Mouse (Mus musculus): ENCODE data around the gene Fhl2. TPM values are rescaled to one million over a fixed set of nuclear protein-coding genes. Genes with fewer than 3 reads are reported as not detected.
"Not testable (repeated sequence)": the region's sequence is repeated elsewhere in the genome, so short reads cannot be mapped to it uniquely, and the experiment has no call there.

The Fhl2 gene
- total RNA-seq, 4 experiments from 2014 or later, result 51.8 to 54.6 (median 52.9) TPM

DNA sequence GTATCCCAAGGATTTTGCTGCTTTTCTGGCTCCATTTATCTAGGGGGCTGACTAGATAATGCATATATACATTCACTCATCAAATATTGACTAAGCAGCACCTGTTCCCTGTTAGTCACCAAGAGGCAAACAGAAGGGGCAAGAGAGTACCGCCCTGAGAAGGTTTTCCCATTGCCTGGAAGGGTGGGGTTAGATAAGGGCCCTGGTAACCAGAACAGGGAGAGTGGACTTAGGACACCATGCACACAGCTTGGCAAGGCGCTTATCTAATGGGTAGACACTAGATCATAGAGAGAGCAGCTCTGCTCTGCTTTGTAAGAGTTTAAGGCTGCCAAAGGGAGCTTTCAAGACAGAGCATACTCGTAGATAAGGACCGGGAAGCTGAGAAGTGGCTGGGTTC lies 44.2 kb downstream of the Fhl2 start:
- no peak for DNase-seq (ENCODE audit: low spot score in 2 of 2)

DNA sequence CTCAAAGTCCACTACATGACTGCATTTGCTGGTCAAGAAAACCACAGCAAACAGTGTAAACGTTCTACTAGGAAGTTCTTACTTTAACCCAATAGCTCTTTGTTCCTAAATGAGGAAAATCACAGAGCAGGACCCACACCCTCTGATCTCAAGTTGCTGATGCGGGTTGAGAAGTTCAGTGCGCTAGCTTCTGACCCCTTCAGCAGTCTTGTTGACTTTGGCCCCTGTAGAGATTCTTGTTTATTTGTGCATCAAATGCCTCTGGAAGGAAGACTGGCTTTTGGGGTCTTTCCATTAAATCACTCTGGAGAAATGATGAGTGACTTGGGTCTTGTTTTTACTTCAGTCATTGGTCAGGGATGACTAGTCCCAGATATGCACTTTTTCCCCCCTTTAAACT lies 46.6 kb downstream of the Fhl2 start:
- no peak for DNase-seq (ENCODE audit: low spot score in 2 of 2)

DNA sequence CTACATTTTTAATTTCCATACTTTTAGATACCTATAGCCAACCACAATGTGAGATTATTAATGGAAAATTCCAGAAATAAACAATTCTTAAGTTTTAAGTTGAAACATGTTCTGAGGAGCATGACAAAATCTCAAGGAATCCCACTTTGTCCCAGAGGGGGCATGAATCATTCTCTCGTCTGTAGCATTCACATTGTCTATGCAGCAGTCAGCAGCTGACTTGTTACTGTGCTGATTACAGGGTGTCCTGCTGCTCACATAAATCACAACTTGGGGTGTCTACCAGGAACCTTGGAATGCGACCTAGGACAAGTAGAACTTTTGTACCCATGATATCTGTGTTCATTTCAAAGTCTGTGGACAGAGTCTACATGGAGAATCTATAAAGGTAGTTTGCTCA lies 49.3 kb downstream of the Fhl2 start:
- DNase-seq (ENCODE audit: low spot score in 2 of 2), result no peak

DNA sequence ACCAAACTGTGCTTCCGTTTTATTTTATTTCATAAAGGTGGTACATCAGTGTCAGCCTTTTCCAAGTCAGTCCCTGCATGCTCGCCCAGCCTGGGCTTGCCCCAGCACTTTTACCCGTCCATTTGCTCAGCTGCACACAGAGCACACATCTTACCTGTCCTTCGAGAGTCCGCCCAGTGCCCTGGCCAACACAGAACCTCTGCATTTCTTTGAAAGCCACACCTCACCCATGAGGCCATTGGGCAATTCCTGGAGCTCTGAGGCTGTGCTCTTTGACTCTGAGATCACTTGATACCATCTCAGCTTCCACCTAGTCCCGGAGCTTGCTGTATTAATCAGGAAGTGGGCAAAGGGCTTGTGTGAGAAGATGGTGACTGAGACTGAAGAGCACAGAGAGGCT lies 51.4 kb downstream of the Fhl2 start:
- DNase-seq (ENCODE audit: low spot score in 2 of 2), result no peak

DNA sequence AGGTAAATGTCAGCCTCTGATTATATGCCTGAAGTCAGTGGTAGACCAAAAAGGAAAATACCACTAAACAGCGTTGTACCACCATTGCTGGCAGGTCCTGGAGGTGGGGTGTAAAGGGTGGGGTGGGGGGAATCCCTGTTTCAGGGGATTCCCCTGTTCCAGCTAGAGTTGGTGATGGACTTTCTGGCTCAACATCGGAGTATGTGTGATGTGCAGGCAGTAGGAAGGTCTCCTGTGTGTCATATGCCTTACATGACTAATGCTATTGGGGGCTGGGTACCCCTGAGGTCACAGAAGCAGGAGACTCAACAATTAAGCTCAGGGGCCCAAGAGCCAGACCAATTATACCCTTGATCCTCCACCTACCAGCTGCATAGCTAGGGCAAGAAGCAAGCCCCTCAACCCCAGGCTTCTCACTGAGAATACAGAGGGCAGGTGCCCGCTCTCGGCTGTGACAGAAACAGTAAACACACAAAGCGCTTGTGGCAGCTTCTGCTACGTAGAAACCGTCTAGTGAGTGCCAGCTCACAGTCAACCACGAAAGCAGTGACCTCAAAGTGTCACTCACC lies 52.4 kb downstream of the Fhl2 start:
- DNase-seq (ENCODE audit: low spot score in 2 of 2), result no peak

DNA sequence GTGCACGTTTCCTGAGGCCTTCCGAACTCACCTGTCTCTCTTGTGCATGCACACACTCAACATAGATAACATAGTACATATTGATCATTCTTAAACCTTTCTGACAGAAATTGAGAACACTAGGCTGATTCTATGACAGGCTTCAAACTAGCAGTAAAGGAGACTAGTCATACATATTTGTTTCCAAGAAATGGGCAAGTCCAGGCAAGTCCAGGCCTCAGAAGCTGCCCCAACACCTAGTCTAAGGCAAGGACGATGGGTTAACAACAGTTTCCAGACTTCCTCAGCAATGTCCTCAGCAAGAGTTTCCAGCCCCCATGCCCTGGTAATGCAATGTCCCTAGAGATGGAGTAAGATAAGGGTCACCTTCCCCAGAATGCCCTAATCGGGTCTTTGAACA lies 53.0 kb downstream of the Fhl2 start:
- DNase-seq (ENCODE audit: low spot score in 2 of 2), result no peak

DNA sequence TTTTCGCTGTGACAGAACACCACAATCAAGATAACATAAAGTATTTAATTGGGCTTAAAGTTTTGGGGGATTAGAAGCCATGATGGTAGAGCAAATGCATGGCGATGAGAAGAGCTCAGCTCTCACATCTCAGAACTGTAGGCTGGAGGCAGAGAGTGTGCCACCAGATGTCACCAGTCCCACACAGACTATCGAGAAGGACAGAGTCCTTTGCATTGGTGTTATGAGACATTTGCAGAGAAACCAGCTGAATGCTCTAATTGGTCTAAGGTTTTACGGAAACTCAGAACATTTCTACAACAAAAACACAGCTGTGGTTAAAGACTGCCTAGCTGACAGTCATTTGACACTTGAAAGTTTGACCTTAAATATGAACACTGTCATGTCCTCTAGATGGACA lies 53.5 kb downstream of the Fhl2 start:
- DNase-seq (ENCODE audit: low spot score in 2 of 2), result no peak

DNA sequence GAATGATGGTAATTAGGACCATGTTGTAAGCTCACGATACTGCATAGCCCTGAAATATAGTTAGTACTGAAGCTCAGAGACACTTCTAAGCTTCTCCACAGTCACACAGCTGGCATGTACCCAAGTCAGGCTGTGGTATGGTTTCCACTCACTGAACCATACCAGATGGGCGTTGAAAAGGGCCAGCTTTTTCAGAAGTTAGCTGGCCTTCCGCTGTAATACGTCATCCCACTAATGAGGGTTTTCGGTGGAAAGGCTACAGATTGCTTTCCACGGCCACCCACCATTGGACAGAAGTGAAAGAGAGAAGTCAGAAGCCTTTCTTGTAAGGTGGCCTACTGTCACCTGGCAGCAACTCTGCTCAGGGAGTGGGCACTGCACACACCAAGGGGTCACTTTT lies 53.9 kb downstream of the Fhl2 start:
- DNase-seq (ENCODE audit: low spot score in 2 of 2), result no peak

DNA sequence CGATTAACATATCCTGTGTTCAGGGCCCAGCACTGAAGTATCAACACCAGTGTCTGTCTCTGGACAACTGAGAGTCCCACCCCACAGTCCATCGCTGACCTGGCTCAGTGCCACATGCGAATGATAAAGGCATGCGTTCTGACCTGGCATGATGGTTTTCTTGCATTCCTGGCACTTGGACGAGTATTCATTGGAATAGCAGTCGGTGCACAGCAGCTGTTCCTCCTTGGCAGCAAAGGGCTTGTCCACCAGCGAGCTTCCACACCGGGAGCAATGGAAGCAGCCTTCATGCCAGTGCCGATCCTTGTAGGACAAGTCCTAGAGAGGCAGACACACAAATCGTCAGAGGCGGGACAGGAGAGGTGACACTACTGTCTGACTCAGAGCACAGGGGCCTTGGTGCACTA lies 55.2 kb downstream of the Fhl2 start:
- DNase-seq (ENCODE audit: low spot score in 2 of 2), result no peak

DNA sequence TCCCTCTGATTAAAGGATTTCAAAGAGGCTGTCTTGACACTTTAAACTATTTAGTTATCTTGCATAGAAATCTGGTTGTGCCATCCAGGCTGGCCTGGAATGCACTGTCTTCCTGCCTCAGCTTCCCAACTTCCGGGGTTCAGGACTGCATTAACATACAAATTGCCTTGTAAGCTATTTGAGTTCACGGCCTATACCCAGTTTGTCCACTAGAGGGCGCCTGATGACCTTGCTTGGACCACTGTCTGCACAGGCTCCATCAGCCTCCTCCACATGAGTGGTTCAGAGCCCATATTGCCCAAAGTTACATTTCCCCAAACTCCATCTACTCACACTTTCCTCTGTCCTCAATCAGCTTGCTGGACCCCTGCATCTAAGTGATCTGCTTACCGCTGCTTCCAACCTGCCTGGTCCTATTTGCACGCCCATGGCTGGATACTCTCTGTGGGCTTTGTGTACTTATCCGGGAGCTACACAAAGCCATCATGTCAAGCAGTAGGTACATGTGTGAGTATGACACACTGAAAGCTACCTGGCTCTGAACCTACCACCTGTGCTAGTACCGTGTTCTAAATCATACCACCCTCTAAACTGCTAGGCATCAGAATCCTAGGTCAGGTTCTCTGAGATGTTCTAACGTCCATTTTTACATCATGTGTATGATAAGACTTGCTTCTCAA lies 57.1 kb downstream of the Fhl2 start:
- peak; percentile 72 to 83 for DNase-seq (ENCODE audit: low spot score in 2 of 2)

DNA sequence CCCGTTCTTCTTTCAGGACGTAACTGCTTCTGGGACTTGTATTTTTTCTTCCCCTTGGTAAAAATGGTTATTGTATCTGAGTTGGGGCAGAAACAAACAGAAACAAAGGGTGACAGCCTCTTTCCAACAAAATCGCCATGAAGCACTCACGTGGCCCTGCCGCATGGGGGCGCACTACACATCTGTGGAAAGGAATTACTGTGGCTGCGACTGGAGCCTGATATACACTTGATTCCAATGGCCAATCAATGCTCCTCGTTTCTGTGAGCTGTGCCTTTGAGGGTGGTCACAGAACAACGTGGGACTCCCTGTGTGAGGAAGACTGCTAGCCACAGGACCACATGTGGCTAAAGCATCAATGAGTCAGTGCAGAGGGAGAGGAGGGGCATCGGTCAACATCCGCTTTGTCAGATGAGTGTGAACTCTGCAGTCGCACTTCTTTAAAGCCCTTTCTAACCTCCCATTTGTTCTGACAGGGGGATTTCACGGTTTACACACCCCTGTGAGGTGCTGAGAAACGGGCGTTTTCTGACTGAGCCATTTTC lies 58.4 kb downstream of the Fhl2 start:
- no peak for DNase-seq (ENCODE audit: low spot score in 2 of 2)

DNA sequence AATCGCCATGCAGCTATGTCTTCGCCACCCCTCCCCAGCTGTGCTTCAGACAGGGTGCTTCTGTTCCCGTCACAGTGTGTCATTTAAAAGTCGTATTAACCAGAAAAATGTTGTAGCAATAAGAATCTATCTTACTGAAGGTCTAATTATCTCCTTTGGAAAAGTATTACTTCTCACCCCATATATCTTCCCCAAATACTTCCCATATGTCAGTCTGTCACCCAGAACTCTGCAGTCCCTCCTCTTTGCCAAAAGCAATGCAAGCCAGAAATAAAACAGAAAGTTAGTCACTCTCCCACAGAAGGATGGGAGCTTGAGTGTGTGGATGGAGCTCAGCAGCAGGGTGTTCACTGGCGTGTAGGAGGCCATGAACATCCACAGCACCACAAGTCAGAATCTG lies 59.5 kb downstream of the Fhl2 start:
- DNase-seq (ENCODE audit: low spot score in 2 of 2), result peak in 1 of 2 experiments; percentile 87

DNA sequence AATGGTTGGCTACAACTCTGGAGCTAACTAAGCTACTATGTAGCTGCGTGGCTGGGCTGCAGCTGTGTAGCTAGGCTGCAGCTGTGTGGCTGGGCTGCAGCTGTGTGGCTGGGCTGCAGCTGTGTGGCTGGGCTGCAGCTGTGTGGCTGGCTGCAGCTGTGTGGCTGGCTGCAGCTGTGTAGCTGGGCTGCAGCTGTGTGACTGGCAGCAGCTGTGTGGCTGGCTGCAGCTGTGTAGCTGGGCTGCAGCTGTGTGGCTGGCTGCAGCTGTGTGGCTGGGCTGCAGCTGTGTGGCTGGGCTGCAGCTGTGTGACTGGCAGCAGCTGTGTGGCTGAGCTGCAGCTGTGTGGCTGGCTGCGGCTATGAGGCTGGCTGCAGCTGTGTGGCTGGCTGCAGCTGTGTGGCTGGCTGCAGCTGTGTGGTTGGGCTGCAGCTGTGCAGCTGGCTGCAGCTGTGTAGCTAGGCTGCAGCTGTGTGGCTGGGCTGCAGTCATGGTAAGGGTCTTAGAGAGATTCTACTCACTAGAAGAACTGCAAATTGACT lies 60.2 kb downstream of the Fhl2 start:
- DNase-seq (ENCODE audit: low spot score in 2 of 2), result not testable (repeated sequence)

DNA sequence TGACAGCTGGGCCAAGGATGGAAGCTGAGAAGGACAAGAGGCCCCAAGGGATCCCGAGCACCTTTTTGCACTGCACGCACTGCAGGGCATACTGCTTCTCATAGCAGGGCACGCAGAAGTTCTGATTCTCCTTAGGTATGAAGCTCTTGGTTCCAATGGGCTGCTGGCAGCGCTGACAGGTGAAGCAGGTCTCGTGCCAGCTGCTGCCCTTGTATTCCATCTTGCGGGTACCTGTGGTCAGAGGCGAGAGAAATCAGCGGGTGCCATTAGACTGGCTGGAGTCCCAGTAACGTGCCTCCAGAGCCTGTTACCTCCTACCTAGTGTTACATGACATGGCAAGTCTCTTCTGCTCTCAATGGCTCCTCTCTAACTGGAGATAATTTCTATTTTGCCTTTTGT lies 65.2 kb downstream of the Fhl2 start:
- no peak for DNase-seq (ENCODE audit: low spot score in 2 of 2)

DNA sequence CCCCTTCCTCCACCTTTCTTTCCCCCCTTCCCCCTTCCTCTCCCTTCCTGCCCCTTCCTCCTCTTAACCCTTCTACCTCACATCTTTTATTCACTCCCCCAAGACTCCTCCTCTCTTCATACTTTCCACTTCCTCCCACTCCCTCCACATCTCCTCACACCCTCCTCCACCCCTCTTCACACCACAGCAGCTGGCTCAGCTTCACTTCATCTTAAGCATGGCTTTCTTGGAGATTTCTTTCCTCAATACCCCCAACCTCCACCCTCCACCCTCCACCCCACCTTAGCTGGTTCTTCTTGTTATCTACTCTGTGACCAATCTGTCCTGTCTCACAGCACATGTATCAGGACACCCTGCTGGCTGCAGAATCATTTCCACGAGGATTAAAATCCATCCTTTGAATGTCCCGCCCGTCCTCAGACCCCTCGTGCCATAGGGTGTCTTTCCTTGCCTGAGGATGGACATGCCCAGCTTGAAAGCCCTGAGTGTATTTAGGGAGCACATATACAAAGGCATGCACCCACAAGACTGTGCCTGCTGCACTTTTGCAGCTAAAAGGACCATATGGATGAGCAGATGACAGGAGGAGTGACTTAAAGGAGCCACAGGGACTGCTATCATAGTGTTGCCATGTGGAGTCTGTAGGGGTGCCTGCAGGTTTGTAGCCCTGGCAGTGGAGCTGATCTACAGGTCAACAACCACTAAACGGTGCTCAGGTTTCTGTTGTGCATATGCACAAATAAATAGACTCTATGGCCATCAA lies 66.4 kb downstream of the Fhl2 start:
- peak in 1 of 2 experiments; percentile 38 for DNase-seq (ENCODE audit: low spot score in 2 of 2)

DNA sequence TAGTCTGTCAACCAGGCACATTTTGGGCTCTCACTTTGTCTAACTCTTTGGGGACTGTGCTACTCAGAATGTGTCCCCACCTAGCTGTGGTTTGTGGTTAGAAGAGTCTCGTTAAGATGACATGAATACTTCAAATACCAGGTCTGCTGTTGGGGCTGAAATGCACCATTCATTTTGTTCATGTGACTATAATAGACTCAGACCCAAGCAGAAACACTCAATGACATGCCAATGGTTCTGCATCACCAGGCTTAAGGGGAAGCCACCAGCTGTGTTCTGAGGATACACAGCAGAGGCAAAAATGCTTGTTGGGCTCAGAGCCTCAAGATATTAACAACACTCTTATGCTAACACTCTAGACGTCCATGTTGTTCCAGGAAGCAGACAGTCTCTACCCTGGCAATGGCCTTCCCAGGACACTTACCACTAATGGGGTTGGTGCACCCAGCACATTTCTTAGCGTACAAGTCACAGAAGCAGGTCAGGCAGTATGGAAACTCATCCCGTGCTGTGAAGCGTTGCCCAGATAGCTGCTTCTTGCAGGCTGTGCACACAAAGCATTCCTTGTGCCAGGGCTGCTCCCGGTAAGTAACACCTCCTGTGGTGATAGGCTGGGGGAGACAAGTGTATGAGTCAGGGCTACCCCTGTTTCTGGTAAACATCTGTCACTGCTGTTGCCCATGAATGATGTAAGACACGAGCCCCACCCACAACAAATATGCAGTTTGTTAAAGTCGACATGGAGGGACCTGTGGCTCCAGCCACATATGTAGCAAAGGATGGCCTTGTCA lies 68.8 kb downstream of the Fhl2 start:
- no peak for DNase-seq (ENCODE audit: low spot score in 2 of 2)

DNA sequence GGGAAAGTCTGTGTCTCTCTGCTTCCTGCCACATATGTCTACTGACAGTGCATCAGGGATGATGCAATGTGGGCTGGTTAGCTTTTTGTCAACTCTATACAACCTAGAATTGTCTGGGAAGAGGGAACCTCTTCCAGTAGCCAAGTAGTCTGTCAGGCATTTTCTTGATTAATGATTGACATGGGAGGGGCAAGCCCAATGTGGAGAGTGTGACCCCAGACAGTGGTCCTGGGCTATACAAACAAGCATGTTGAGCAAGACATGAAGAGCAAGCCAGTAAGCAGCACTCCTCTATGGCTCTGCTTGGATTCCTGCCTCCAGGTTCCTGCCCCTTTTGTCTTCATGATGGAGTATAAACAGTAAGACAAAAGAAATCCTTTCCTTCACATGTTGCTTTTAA lies 69.6 kb downstream of the Fhl2 start:
- DNase-seq (ENCODE audit: low spot score in 2 of 2), result no peak

DNA sequence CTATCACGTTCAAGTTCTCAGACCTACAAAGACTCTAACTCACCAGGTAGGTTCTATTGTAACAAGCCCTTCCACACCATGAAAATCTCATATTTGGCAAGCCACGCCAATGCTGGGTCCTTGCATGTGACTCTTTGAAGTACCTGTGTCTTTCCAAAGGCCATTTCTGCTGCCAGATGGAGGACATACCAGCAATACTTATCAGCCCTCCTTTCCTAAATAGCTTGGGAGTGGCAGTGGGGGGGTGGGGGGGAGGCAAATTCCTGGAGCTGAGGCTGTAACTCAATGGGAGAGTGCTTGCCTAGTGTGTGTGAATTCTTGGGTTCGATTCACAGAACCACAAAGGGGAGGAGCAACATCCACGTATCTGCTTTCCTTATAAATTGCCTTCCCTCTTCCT lies 72.1 kb downstream of the Fhl2 start:
- no peak for DNase-seq (ENCODE audit: low spot score in 2 of 2)

DNA sequence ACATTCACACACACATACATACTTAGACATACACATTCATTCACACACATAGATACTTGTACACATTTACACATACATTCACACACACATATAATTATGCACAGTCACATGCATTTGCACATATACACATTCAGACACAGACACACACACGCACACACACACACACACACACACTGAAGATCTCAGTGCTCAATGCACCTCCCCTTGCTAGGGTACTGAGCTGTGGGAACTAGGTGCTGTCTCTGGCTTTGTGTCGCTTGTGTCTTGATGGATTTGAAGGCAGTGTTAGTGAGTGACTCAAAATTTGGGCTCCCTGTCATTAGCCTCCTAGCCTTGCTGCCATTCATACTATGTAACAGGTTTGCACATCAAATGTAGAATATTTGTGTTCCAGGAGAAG lies 74.2 kb downstream of the Fhl2 start:
- DNase-seq (ENCODE audit: low spot score in 2 of 2), result no peak

DNA sequence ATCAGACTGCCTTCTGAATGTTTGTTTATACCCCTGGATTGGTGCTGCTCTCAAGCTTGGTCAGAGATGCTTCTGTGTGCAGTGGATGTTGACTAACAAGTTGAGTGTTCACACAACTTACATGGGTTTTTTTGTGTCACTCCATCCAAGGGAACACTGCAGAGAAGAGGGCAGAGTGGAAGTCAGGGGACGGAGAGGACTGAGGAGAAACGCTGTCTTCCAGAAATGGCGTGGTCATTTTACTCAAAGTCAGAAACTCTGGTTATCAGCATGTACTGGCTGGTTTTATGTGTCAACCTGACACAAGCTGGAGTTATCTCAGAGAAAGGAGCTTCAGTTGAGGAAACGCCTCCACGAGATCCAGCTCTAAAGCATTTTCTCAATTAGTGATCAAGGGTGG lies 75.8 kb downstream of the Fhl2 start:
- DNase-seq (ENCODE audit: low spot score in 2 of 2), result no peak

DNA sequence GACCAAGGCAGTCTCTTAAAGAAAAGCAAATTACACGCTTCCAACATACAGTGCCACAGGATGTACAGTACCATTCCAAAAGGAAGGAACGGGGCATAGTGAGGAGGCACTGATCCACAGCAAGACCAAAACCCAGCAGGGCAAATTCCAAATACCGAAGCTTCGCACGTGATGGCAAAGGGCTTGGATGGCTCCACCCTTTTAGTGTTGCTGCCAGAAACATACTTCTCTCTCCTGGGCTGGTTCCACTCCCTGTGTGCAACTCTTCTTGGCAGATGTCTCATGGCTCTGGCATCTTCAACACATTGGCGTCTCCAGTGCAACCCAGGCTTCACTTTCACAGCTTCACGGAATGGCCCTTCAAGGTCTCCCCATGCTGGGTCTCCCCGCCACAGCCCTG lies 79.3 kb downstream of the Fhl2 start:
- DNase-seq (ENCODE audit: low spot score in 2 of 2), result no peak
